Mouse (Mus musculus) adrenal gland, postnatal 14 days (tissue): Measurements from ENCODE around the gene Sstr1. TPM values are rescaled to one million over a fixed set of nuclear protein-coding genes. Genes with fewer than 3 reads are reported as not detected.

ENCODE experiments used
- DNase-seq: peaks from one replicate; pipeline ENCODE4 v3.0.0; 2021; ENCODE audit warnings: mixed read lengths
- long read RNA-seq, 2 experiments: library from polyadenylated mRNA; stranded (forward); transcript quantifications; one replicate each; pipeline ENCODE4 v2.0.0; 2021
- total RNA-seq: library from RNA; stranded (reverse); gene quantifications from 2 replicates; pipeline ENCODE4 v1.2.3, GENCODE M21; 2021

The Sstr1 gene
- total RNA-seq = not detected in 2 replicates
- long read RNA-seq, experiment 1 = 0 reads
- long read RNA-seq, experiment 2 = 0 reads

DNA sequence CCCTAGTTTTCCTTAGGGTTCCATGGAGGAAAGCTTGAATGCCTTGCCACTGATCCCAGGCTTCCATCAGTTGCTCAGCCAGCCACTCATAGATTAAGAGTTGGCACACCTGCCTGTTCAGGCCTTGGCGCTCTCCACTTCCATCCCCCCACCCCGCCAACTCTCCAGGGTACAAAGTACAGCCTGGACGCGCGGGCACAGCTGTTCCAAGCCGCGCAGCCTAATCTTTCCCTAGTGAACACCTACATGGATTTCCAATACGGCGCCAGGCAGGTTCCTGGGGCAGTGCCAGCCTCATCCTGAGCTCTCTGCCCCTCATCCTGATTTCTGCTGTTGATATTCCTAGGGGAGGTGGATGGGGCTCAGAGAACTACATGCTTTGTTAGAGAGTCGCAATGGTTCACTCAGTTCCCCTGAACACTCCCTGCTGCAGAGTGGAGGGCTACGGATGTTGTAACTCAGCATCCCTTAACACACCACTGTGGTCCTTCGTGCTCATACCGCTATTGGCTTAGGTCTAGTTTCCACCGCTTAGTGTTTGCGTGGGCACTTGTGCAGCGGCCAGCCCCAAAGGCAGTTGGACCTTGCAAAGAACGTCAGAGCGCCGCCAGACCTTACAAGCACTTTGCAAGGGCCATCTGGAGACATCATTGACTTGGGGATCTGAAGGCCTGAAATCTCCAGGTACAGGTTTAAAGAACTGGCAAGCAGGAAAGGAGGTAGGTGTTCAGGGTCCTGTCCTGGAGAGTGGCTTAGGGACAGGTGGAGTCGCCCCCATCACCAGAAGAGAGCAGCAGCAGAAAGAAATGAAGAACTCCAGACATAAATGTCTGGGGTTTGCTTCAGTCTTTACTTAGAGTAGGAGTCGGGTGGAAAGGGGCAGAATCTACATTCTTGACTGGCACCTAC is at the start of gene Sstr1:
Gene Sstr1, plus strand, starts transcription at position 610 of the 909 bp plus-strand sequence.
- DNase-seq = no peak

GRCm38 (mm10) chr12:58198810-58199209 is 12.8 kb upstream of the Sstr1 start:
- DNase-seq = no peak

- no peak for DNase-seq
Observed at GRCm38 (mm10) chr12:58201190-58201589, 10.4 kb upstream of the Sstr1 start.

- DNase-seq = no peak
Observed at GRCm38 (mm10) chr12:58207956-58208355, 3.6 kb upstream of the Sstr1 start.

GRCm38 (mm10) chr12:58212261-58212923 is 820 bp downstream of the Sstr1 start:
- peak; percentile 7 for DNase-seq

- peak; percentile 9 for DNase-seq
Observed at GRCm38 (mm10) chr12:58212924-58213450, 1.4 kb downstream of the Sstr1 start.

- DNase-seq = peak; percentile 7
Observed at GRCm38 (mm10) chr12:58213451-58214288, 2.1 kb downstream of the Sstr1 start.

DNA sequence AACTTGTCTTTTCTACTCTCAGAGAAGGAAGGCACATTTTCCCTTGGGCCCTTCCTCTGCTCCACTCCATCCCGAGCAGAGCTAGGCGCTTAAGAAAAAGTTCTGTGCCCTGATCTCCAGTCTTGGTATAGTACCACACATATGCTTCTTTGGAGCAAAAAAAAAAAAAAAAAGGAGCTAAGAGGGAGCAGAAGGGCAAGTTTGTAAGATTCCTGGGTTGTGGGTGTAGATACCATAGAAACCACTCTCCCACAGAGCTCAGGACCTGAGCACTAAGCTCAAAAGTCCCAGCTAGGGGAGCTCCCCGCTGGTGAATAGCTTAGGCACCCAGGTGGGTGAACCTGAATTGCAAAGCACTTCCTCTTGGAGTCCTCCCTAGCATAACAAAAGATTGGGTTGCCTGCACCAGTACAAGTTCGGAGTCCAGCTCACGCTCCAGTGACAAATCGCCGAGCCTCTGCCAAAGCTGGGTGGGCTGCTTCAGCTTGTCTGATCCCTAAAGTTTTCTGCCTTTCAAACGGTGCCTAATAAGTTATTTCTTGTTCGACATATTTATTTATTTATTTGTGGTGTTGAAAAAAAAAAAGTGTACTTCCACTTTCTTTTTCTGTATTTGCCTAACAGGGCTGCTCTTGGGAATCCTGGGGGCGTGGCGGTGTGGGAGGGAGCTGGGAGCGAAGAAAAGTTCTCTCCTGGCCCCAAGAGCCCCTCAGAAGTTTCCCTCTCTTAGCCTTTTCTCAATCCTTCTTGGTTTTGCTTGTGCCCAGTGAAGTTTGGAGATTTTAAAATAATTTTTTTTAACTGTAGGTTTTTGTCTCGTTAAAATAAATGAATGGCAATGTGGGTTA is 2.9 kb downstream of the Sstr1 start:
- DNase-seq = peak; percentile 13

DNA sequence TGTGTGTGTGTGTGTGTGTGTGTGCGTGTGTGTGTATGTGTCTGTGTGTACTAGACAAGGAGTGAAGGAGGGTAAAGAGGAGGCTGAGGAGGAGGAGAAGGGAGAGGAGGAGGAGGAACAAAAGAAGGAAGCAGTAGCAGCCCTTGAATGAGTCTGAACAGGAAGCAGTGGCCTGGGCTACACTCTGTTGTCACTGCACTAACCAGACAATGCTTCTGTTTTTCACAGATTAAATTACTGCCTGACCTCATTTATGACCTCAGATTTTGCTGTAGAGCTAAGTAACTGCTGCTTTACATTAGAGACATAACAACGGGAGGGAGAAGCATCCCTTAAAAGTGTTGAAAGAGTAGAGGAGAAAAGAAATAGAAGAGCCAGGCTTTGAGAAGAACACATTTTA is 4.6 kb downstream of the Sstr1 start:
- no peak for DNase-seq

- no peak for DNase-seq
Observed at GRCm38 (mm10) chr12:58219078-58219477, 7.5 kb downstream of the Sstr1 start.

DNA sequence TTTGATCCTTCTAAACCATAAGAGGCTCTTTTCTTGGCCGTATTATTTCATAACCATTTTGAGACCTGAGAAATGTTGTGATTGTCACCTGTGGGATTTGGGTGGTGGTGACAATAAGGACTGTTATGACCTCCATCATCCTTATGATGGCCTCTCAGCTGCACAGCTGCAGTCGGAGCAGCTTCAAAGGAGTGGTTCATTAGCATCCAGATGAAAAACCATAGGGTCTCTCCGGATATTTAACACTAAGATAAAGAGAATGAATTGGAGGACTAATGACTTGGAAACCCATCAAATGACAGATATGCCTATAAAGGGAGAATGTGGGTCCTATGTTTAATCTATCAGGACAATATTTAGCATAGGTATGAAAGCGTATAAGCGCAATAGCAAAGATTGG is 14.1 kb downstream of the Sstr1 start:
- no peak for DNase-seq

DNA sequence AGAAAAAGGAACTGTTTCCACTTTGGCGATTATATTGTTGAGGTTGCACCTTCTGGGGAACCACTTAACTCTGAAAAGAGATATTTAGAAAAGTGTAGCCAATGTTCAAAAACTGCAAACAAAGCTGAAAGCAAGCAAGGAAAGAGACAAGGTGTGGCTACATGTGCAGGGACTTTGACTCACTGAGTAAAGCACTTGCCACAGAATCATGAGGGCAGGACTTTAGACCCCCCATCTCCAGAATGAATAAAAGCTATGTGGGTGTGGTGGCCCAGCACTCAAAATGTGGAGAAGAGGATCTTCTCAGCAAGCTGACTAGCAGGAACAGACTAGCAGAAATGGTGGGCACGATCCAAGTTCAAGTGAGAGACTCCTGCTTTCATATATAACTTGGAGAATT is 20.9 kb downstream of the Sstr1 start:
- DNase-seq = no peak

GRCm38 (mm10) chr12:58251901-58252300 is 40.3 kb downstream of the Sstr1 start:
- DNase-seq = no peak

Other genes with a start within 250 kb of the Sstr1 start
- gene Clec14a, start 57.5 kb downstream of the Sstr1 start, total RNA-seq = 15.1 and 20.0 TPM in 2 replicates